Mouse (Mus musculus) embryonic facial prominence, embryonic 11.5 days (tissue): Measurements from ENCODE around the gene Gm10073. TPM values are rescaled to one million over a fixed set of nuclear protein-coding genes. Genes with fewer than 3 reads are reported as not detected.
"Not testable (repeated sequence)": the region's sequence is repeated elsewhere in the genome, so short reads cannot be mapped to it uniquely, and the experiment has no call there.

ENCODE experiments used
- ATAC-seq: fragments of 200-750 bp; cut with Nextera tagmentation; replicated peaks from 2 replicates; pipeline ENCODE4 v1.8.0; 2017; ENCODE audit warnings: low read depth; ENCODE audit not compliant: insufficient number of reproducible peaks, low FRiP score, low TSS enrichment
- DNase-seq: peaks from one replicate; pipeline ENCODE4 v3.0.0-alpha.2; 2015; ENCODE audit warnings: low spot score
- H3K27ac ChIP-seq: fragments of 300-500 bp; sonication (generic); replicated peaks from 2 replicates; pipeline ENCODE4 v1.5.1; 2014; ENCODE audit warnings: mild to moderate bottlenecking, low read depth, low read length, control low read depth
- H3K27me3 ChIP-seq: fragments of 300-500 bp; sonication (generic); 2 replicates; pipeline ENCODE4 v1.6.1; 2014; ENCODE audit warnings: mild to moderate bottlenecking, low read length, moderate library complexity, mixed read lengths; ENCODE audit not compliant: control insufficient read depth, insufficient read depth
- H3K36me3 ChIP-seq: fragments of 300-500 bp; sonication (generic); replicated peaks from 2 replicates; pipeline ENCODE4 v1.6.1; 2014; ENCODE audit warnings: low read depth, mild to moderate bottlenecking, low read length, moderate library complexity, mixed read lengths; ENCODE audit not compliant: control insufficient read depth, insufficient read depth
- H3K4me1 ChIP-seq: fragments of 300-500 bp; sonication (generic); 2 replicates; pipeline ENCODE4 v1.6.1; 2014; ENCODE audit warnings: low read length, mixed read lengths; ENCODE audit not compliant: control insufficient read depth, insufficient read depth
- H3K4me2 ChIP-seq: fragments of 300-500 bp; sonication (generic); 2 replicates; pipeline ENCODE4 v1.6.1; 2014; ENCODE audit warnings: low read depth, mild to moderate bottlenecking, control low read depth, low read length, moderate library complexity
- H3K4me3 ChIP-seq: fragments of 300-500 bp; sonication (generic); 2 replicates; pipeline ENCODE4 v1.5.1; 2014; ENCODE audit warnings: low read depth, low read length, control low read depth
- H3K9ac ChIP-seq: fragments of 300-500 bp; sonication (generic); replicated peaks from 2 replicates; pipeline ENCODE4 v1.6.1; 2014; ENCODE audit warnings: mild to moderate bottlenecking, control low read depth, low read length
- H3K9me3 ChIP-seq: fragments of 300-500 bp; sonication (generic); replicated peaks from 2 replicates; pipeline ENCODE4 v1.6.1; 2016; ENCODE audit warnings: mild to moderate bottlenecking, low read length, inconsistent platforms, mixed read lengths; ENCODE audit not compliant: control insufficient read depth
- WGBS: fragments of 180-500 bp; shearing (Covaris S2); extraction: QIAGEN DNeasy Blood & Tissue Kit; methylation state at CpG from one replicate; pipeline ENCODE4 v1.1.7; 2014; 5-methylcytosine and 5-hydroxymethylcytosine counted together
- polyA plus RNA-seq: library from polyadenylated mRNA; unstranded; fragments of >200 nt; fragmentation: Nextera tagmentation; extraction: Ambion mirVana; gene quantifications from 2 replicates; pipeline ENCODE4 v1.2.1, GENCODE M21; 2014

The Gm10073 gene
- polyA plus RNA-seq, 1 experiment from 2014 or later = 4.7 TPM

GRCm38 (mm10) chr8:106606601-106607145, 33.4 kb upstream of the Gm10073 start:
- Histone ChIP-seq H3K4me3 (no peak overlapping the region), H3K9me3 (no peaks in the 10 kb centered on the region), H3K27ac (no peak overlapping the region), H3K9ac (no peak overlapping the region), H3K4me2 (no peak overlapping the region), H3K36me3 (no peaks in the 10 kb centered on the region), H3K27me3 (peaks cover 40% of the 10 kb centered on the region), H3K4me1 (peaks cover 7% of the 10 kb centered on the region)
- WGBS = 39% methylated on average over 15 of the region's 15 CpGs
- no peak for ATAC-seq
- DNase-seq = no peak

GRCm38 (mm10) chr8:106606121-106606520, 32.9 kb upstream of the Gm10073 start:
- DNase-seq = no peak
- no peak overlapping the region for H3K4me3 ChIP-seq
- H3K27me3 ChIP-seq = peaks cover 43% of the 10 kb centered on the region
- no peak overlapping the region for H3K27ac ChIP-seq
- 43% methylated on average over 4 of the region's 4 CpGs for WGBS
- H3K36me3 ChIP-seq = no peaks in the 10 kb centered on the region
- no peak overlapping the region for H3K4me2 ChIP-seq
- H3K9ac ChIP-seq = no peak overlapping the region
- ATAC-seq = no peak
- peaks cover 7% of the 10 kb centered on the region for H3K4me1 ChIP-seq
- H3K9me3 ChIP-seq = no peaks in the 10 kb centered on the region

GRCm38 (mm10) chr8:106605657-106606056, 32.4 kb upstream of the Gm10073 start:
- ATAC-seq = no peak
- no peak overlapping the region for H3K9ac ChIP-seq
- H3K4me1 ChIP-seq = peaks cover 7% of the 10 kb centered on the region
- no peak for DNase-seq
- no peak overlapping the region for H3K27ac ChIP-seq
- H3K9me3 ChIP-seq = no peaks in the 10 kb centered on the region
- H3K36me3 ChIP-seq = no peaks in the 10 kb centered on the region
- no peak overlapping the region for H3K4me3 ChIP-seq
- H3K27me3 ChIP-seq = peaks cover 43% of the 10 kb centered on the region
- 67% methylated on average over 7 of the region's 7 CpGs for whole genome bisulfite sequencing
- no peak overlapping the region for H3K4me2 ChIP-seq

GRCm38 (mm10) chr8:106603933-106604332, 30.7 kb upstream of the Gm10073 start:
- Histone ChIP-seq H3K4me1 (peaks cover 7% of the 10 kb centered on the region), H3K4me2 (peak overlapping the region; percentile 89), H3K9me3 (no peaks in the 10 kb centered on the region), H3K27me3 (peaks cover 43% of the 10 kb centered on the region), H3K36me3 (no peaks in the 10 kb centered on the region), H3K9ac (peak overlapping the region; percentile 41), H3K4me3 (peak overlapping the region; percentile 48), H3K27ac (no peak overlapping the region)
- ATAC-seq (no peak), DNase-seq (no peak)
- WGBS = under 1% methylated on average over 19 of the region's 19 CpGs

- 1% methylated on average over 52 of the region's 53 CpGs for WGBS
- Histone ChIP-seq H3K4me1 (peaks cover 7% of the 10 kb centered on the region), H3K27me3 (peaks cover 43% of the 10 kb centered on the region), H3K36me3 (no peaks in the 10 kb centered on the region), H3K9ac (peak within 1 kb of the TSS; percentile 41), H3K4me3 (peak within 1 kb of the TSS; percentile 48), H3K4me2 (peak within 1 kb of the TSS; percentile 89), H3K9me3 (no peaks in the 10 kb centered on the region), H3K27ac (no peak within 1 kb of the TSS)
- ATAC-seq (peak; percentile 66; the same call in 1 of the 2 replicates), DNase-seq (peak; percentile 70)
Observed at GRCm38 (mm10) chr8:106603131-106603819, 30.0 kb upstream of the Gm10073 start, which contains the start of gene Cdh1. Gene Cdh1 (plus strand): TSS chr8:106603351.

GRCm38 (mm10) chr8:106599265-106599979, 26.2 kb upstream of the Gm10073 start:
- Histone ChIP-seq H3K27ac (no peak overlapping the region), H3K9me3 (no peaks in the 10 kb centered on the region), H3K4me1 (peaks cover 7% of the 10 kb centered on the region), H3K36me3 (no peaks in the 10 kb centered on the region), H3K9ac (no peak overlapping the region), H3K27me3 (peaks cover 21% of the 10 kb centered on the region), H3K4me3 (no peak overlapping the region), H3K4me2 (no peak overlapping the region)
- DNase-seq = no peak
- ATAC-seq = no peak
- WGBS = 36% methylated on average over 7 of the region's 7 CpGs

- Histone ChIP-seq H3K4me1 (no peaks in the 10 kb centered on the region), H3K36me3 (no peaks in the 10 kb centered on the region), H3K4me3 (no peak overlapping the region), H3K9me3 (no peaks in the 10 kb centered on the region), H3K27ac (no peak overlapping the region), H3K27me3 (peaks cover 3% of the 10 kb centered on the region; the same call in 1 of the 2 replicates), H3K9ac (no peak overlapping the region), H3K4me2 (no peak overlapping the region)
- ATAC-seq (no peak), DNase-seq (no peak)
- WGBS = 94% methylated on average over 5 of the region's 5 CpGs
Observed at GRCm38 (mm10) chr8:106597067-106597466, 23.8 kb upstream of the Gm10073 start.

GRCm38 (mm10) chr8:106595623-106596022, 22.4 kb upstream of the Gm10073 start:
- H3K27ac ChIP-seq, H3K9me3 ChIP-seq, DNase-seq, H3K4me3 ChIP-seq, ATAC-seq, H3K9ac ChIP-seq, H3K36me3 ChIP-seq, H3K4me2 ChIP-seq, H3K27me3 ChIP-seq, H3K4me1 ChIP-seq: not testable (repeated sequence)
- WGBS = 95% methylated on average over 3 of the region's 3 CpGs
